Mouse (Mus musculus) heart, postnatal 0 days (tissue): ENCODE results near the gene 1700029I15Rik. TPM values are rescaled to one million over a fixed set of nuclear protein-coding genes. Genes with fewer than 3 reads are reported as not detected.

Experiments
- ATAC-seq: fragments of 200-750 bp; cut with Nextera tagmentation; 2 replicates; pipeline ENCODE4 v1.8.0; 2017; ENCODE audit warnings: low read depth, moderate number of reproducible peaks, moderate library complexity; ENCODE audit not compliant: insufficient read depth
- DNase-seq: peaks from one replicate; pipeline ENCODE4 v3.0.0-alpha.2; 2016; ENCODE audit warnings: low spot score
- H3K27ac ChIP-seq: fragments of 300-500 bp; sonication (generic); 2 replicates; pipeline ENCODE4 v1.5.1; 2014; ENCODE audit warnings: low read depth, mild to moderate bottlenecking
- H3K27me3 ChIP-seq: fragments of 300-500 bp; sonication (generic); 2 replicates; pipeline ENCODE4 v1.6.1; 2014; ENCODE audit warnings: low read length, mixed read lengths; ENCODE audit not compliant: control insufficient read depth, insufficient read depth
- H3K36me3 ChIP-seq: fragments of 300-500 bp; sonication (generic); replicated peaks from 2 replicates; pipeline ENCODE4 v1.6.1; 2014; ENCODE audit warnings: low read length, mixed read lengths; ENCODE audit not compliant: control insufficient read depth, insufficient read depth
- H3K4me1 ChIP-seq: fragments of 300-500 bp; sonication (generic); 2 replicates; pipeline ENCODE4 v1.6.1; 2014; ENCODE audit warnings: antibody characterized with exemption; ENCODE audit not compliant: control insufficient read depth, insufficient read depth
- H3K4me2 ChIP-seq: fragments of 300-500 bp; sonication (generic); 2 replicates; pipeline ENCODE4 v1.6.1; 2014; ENCODE audit warnings: low read depth, mild to moderate bottlenecking, low read length, moderate library complexity
- H3K4me3 ChIP-seq: fragments of 300-500 bp; sonication (generic); 2 replicates; pipeline ENCODE4 v1.5.1; 2014; ENCODE audit warnings: low read depth, low read length
- H3K9ac ChIP-seq: fragments of 300-500 bp; sonication (generic); replicated peaks from 2 replicates; pipeline ENCODE4 v1.6.1; 2014; ENCODE audit warnings: low read depth, low read length, mixed read lengths
- H3K9me3 ChIP-seq: fragments of 300-500 bp; sonication (generic); replicated peaks from 2 replicates; pipeline ENCODE4 v1.6.1; 2016; ENCODE audit warnings: low read length; ENCODE audit not compliant: control insufficient read depth
- CTCF ChIP-seq: IDR thresholded peaks from 2 replicates; pipeline ENCODE4 v1.5.1; 2016; ENCODE audit warnings: antibody characterized with exemption, control low read depth, low read depth
- EP300 ChIP-seq: IDR thresholded peaks from 2 replicates; pipeline ENCODE4 v1.6.1; 2016; ENCODE audit warnings: antibody characterized with exemption, low read depth
- WGBS: fragments of 180-500 bp; shearing (Covaris S2); extraction: QIAGEN DNeasy Blood & Tissue Kit; methylation state at CpG from one replicate; pipeline ENCODE4 v1.1.7; 2014; 5-methylcytosine and 5-hydroxymethylcytosine counted together
- polyA plus RNA-seq: library from polyadenylated mRNA; unstranded; fragments of >200 nt; fragmentation: Nextera tagmentation; extraction: Ambion mirVana; gene quantifications from 2 replicates; pipeline ENCODE4 v1.2.1, GENCODE M21; 2015
- total RNA-seq: library from RNA; depleted of rRNA; stranded (reverse); fragments of >200 nt; gene quantifications from 2 replicates; pipeline ENCODE4 v1.2.3, GENCODE M21; 2014; ENCODE audit warnings: low replicate concordance

Gene 1700029I15Rik
- total and polyA plus RNA-seq, 2 experiments from 2014 or later = 0.87 to 2.8 TPM

DNA sequence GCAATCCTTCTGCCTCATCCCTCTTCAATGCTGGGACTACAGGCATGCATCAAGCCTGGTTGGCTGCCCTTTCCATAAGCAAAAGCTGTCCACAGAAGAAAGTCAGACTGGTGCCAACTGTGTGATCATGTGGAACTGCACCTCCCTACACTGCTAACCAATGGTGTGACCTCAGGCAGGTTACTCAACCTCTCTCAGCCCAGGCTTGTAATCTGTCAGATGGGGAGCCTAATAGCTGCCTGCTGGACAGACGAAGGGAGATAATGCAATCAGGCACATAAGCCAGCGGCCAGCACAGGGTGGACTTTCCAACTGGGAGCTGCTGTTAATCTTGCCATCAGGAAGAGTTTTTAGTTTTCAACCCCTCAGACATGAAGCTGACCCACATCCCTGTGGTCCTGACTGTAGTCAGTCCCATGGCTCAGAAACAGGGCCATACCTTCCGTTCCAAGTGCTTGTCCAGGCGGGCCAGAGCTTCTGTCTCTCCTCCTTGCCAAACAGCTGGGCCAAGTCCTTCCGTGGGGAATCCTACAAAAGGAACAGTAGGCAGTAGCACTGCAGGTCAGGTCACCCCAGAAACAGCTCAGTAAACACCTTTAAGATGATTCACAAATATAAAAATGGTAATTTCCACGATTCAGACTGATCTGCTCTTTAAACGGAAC, 39.5 kb downstream of the 1700029I15Rik start:
- Histone ChIP-seq H3K27ac (no peak overlapping the region), H3K27me3 (no peaks in the 10 kb centered on the region), H3K4me1 (peaks cover 37% of the 10 kb centered on the region), H3K4me3 (no peak overlapping the region), H3K36me3 (peaks cover 71% of the 10 kb centered on the region), H3K9me3 (no peaks in the 10 kb centered on the region), H3K4me2 (no peak overlapping the region), H3K9ac (no peak overlapping the region)
- 87% methylated on average over 7 of the region's 7 CpGs for WGBS
- no peak for DNase-seq
- no peak for TF ChIP-seq CTCF
- no peak for TF ChIP-seq EP300
- ATAC-seq = no peak

DNA sequence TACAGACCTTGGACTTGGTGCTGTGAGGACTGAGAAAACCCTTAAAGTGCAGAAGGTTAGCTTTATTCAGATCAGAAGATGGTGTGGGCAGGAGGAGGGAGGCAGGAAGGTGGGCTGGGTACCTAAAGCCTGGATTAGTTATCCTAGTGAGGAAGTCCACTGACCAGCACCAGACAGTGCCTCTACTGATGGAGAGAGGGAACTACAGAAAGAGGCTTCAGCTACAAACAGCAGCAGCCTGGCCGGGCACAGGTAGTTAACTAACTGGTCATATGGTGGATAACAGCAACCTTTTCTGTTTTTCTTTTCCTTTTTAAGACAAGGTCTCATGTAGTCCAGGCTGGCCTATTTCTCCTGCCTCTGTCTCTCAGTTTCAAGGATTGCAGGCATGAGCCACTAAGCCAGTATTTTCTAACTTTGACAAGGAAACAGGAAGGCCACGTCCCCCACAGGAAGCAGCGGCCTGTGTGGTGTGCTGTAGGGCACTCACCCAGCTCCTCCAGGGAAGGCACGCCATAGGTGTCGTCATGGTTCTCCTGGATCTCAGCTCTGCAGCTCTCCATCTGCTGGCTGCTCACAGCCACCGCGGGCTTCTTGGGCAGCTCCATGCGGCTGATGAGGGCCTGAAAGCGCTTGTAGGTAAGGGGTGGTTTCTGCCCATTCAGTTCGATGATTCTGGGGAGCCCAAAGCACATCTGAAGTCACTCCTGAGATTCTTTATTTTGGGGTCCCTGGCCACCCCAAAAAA, 40.2 kb downstream of the 1700029I15Rik start:
- no peak for ATAC-seq
- Histone ChIP-seq H3K4me2 (no peak overlapping the region), H3K4me1 (peaks cover 43% of the 10 kb centered on the region), H3K27me3 (no peaks in the 10 kb centered on the region), H3K4me3 (no peak overlapping the region), H3K9me3 (no peaks in the 10 kb centered on the region), H3K27ac (peak overlapping the region; percentile 90), H3K9ac (0 out of 2 replicates have a peak overlapping the region, but pooled peaks have one; percentile 24), H3K36me3 (peaks cover 64% of the 10 kb centered on the region)
- no peak for DNase-seq
- TF ChIP-seq EP300 = no peak
- TF ChIP-seq CTCF = peak; percentile 34
- WGBS = 61% methylated on average over 10 of the region's 10 CpGs

DNA sequence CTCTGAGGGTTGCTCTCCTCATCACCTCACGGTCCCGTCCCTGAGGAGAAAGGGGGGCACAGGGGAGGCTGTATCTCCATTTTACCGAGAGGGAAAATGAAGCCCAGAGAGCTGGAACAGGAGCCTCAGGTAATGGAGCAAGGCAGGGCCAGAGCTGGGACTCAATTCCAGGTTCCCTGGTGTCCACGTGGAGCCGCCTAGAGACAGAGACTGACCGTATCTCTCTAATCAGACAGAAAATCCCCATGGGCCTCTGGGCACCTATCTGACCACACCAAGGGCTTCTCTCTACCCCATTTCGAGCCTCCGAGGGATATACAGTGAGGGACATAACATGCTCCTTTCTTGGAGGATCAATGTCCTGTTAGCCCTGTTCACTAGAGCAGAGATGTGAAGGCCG, 40.8 kb downstream of the 1700029I15Rik start:
- 80% methylated on average over 9 of the region's 9 CpGs for WGBS
- Histone ChIP-seq H3K9ac (peak overlapping the region; percentile 24; the same call in 1 of the 2 replicates), H3K27ac (peak overlapping the region; percentile 90), H3K4me3 (no peak overlapping the region), H3K36me3 (peaks cover 59% of the 10 kb centered on the region), H3K27me3 (no peaks in the 10 kb centered on the region), H3K9me3 (no peaks in the 10 kb centered on the region), H3K4me1 (peaks cover 48% of the 10 kb centered on the region), H3K4me2 (no peak overlapping the region)
- ATAC-seq (no peak; the same call in 1 of the 2 replicates), DNase-seq (no peak)
- no peak for TF ChIP-seq EP300
- TF ChIP-seq CTCF = no peak

DNA sequence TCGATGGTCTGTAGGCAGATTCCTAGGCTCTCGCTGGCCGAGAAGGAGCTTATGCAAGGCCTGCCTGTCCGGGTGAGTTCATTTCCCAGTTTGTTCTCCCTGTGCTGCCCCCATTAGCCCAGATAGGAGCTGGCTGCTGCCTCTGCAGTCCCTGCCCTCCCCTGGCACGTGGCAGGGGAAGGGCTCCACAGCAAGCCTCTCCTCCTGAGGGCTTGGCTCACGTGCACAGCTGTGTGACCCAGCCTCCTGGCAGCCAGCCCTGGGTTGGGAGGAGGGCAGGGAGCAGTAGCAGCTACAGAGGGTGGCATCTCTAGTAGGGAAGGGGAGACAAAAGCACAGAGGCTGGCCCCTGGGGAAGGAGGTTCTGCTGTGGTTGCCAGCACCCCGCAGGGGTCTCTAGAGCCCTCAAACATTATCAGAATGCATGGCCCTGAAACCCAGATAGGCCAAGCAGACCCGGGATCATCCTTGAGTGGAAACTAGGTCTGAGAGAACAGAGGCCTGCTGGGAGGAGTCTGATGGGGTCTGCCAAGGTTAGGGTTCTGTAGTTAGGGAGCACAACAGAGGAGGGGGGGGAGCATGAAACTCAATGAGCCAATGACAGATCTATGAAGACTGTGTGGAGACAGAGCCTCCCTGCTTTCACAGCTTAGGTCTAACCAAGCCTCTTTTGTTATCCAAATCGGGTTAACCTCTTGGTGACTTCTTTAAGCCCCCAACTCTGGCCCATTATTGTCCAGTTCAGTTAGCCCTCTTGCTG, 41.5 kb downstream of the 1700029I15Rik start:
- Histone ChIP-seq H3K4me2 (no peak overlapping the region), H3K27ac (peak overlapping the region; percentile 90), H3K4me1 (peaks cover 54% of the 10 kb centered on the region), H3K4me3 (no peak overlapping the region), H3K9me3 (no peaks in the 10 kb centered on the region), H3K27me3 (no peaks in the 10 kb centered on the region), H3K36me3 (peaks cover 51% of the 10 kb centered on the region), H3K9ac (peak overlapping the region; percentile 24; the same call in 1 of the 2 replicates)
- ATAC-seq = peak; percentile 91
- DNase-seq = peak; percentile 89
- TF ChIP-seq EP300 = peak; percentile 79; the same call in 1 of the 2 replicates
- peak; percentile 21; the same call in 1 of the 2 replicates for TF ChIP-seq CTCF
- 46% methylated on average over 9 of the region's 9 CpGs for WGBS
